14 mouse cellular contexts compared by ENCODE assay signal in the genomic region with DNA sequence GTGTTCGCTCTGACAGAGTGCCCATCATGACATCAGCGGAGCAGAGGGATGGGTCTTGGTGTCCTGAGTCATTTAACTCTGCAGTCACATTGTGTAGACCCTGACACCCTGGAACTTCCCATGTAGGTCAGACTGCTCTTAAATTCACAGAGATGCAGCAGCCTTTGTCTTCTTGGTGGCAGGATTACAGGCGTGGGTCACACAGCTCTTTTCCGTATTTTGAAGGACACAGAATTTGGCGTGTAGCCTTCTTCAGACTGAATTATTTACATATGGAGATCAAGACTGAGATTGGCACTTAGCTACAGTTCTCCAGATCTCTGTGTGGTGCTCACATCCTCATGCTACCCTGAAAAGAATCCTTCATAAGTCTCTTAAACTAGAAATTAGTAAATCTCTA.
A peak's percentile ranks its signal among the peaks of the same experiment; 100 is the strongest.
DNase-seq lines count a peak whose midpoint lies in the region; ATAC-seq and TF ChIP-seq lines count a peak whose summit lies in the region.
"Had no signal": no experiment of that assay in that cellular context is flagged by ENCODE, and none has a peak within 500 bp of the region (broad histone marks: within the 10 kb centered on the region; RNA-seq: fewer than 3 reads in every experiment).

No protein-coding gene starts in this region.

- H3K36me3 ChIP-seq in lung, postnatal 0 days (ENCODE audit: insufficient read depth, low read length): no peaks in the 10 kb centered on the region
- H3K36me3 ChIP-seq in embryonic facial prominence, embryonic 14.5 days (ENCODE audit: control insufficient read depth, insufficient read depth, low read length): no peaks in the 10 kb centered on the region
- no peaks in the 10 kb centered on the region for H3K36me3 ChIP-seq in midbrain, embryonic 13.5 days
- H3K36me3 ChIP-seq: forebrain, embryonic 12.5 days; liver, embryonic 15.5 days had no signal

- H3K9me3 ChIP-seq in lung, postnatal 0 days (ENCODE audit: low read length): no peaks in the 10 kb centered on the region
- no peaks in the 10 kb centered on the region for H3K9me3 ChIP-seq in embryonic facial prominence, embryonic 14.5 days (ENCODE audit: control insufficient read depth, low read length)
- no peaks in the 10 kb centered on the region for H3K9me3 ChIP-seq in midbrain, embryonic 13.5 days
- H3K9me3 ChIP-seq: forebrain, embryonic 12.5 days; liver, embryonic 15.5 days had no signal

- H3K9ac ChIP-seq in lung, postnatal 0 days (replicated peaks; ENCODE audit: low read depth): no peak overlapping the region
- no peak overlapping the region for H3K9ac ChIP-seq in embryonic facial prominence, embryonic 14.5 days (ENCODE audit: low read depth, low read length)
- no peak overlapping the region for H3K9ac ChIP-seq in midbrain, embryonic 13.5 days (replicated peaks)
- H3K9ac ChIP-seq: forebrain, embryonic 12.5 days; liver, embryonic 15.5 days had no signal

- H3K4me2 ChIP-seq in lung, postnatal 0 days (replicated peaks; ENCODE audit: low read depth, low read length): no peak overlapping the region
- H3K4me2 ChIP-seq in embryonic facial prominence, embryonic 14.5 days (ENCODE audit: low read depth, low read length): no peak overlapping the region
- H3K4me2 ChIP-seq in midbrain, embryonic 13.5 days (replicated peaks): no peak overlapping the region
- H3K4me2 ChIP-seq: forebrain, embryonic 12.5 days; liver, embryonic 15.5 days had no signal

- no peaks in the 10 kb centered on the region for H3K27me3 ChIP-seq in lung, postnatal 0 days (replicated peaks; ENCODE audit: insufficient read depth, low read length)
- H3K27me3 ChIP-seq in embryonic facial prominence, embryonic 14.5 days (replicated peaks; ENCODE audit: control insufficient read depth, insufficient read depth, low read length): no peaks in the 10 kb centered on the region
- no peaks in the 10 kb centered on the region for H3K27me3 ChIP-seq in midbrain, embryonic 13.5 days
- H3K27me3 ChIP-seq: forebrain, embryonic 12.5 days; liver, embryonic 15.5 days had no signal

- peak; percentile 27; the same call in 1 of the 2 replicates for TF ChIP-seq EP300 in lung, postnatal 0 days (IDR thresholded peaks at IDR 0.05)

- peak; percentile 67 for ATAC-seq in lung, postnatal 0 days
- ATAC-seq in embryonic facial prominence, embryonic 14.5 days (ENCODE audit: low read depth): no peak
- no peak for ATAC-seq in midbrain, embryonic 13.5 days
- ATAC-seq: CD4-positive, CD25-positive, alpha-beta regulatory T cell, adult 4 months had no signal

- no peak overlapping the region for H3K4me3 ChIP-seq in lung, postnatal 0 days (ENCODE audit: low read depth, low read length)
- no peak overlapping the region for H3K4me3 ChIP-seq in embryonic facial prominence, embryonic 14.5 days (ENCODE audit: low read depth, low read length)
- no peak overlapping the region for H3K4me3 ChIP-seq in midbrain, embryonic 13.5 days (replicated peaks)
- H3K4me3 ChIP-seq: forebrain, embryonic 12.5 days; liver, embryonic 15.5 days had no signal

- 31% methylated on average over 5 of the region's 5 CpGs for WGBS in lung, postnatal 0 days
- 30% methylated on average over 5 of the region's 5 CpGs for WGBS in embryonic facial prominence, embryonic 14.5 days
- WGBS in midbrain, embryonic 13.5 days: 60% methylated on average over 5 of the region's 5 CpGs

- TF ChIP-seq CTCF in lung, postnatal 0 days (IDR thresholded peaks at IDR 0.05): no peak

- peak; percentile 22 for DNase-seq in heart, postnatal 4 days
- DNase-seq in heart, adult 8-10 months (ENCODE audit: low spot score): no peak
- peak; percentile 51 for DNase-seq in lung, postnatal 0 days (ENCODE audit: low spot score)
- no peak for DNase-seq in lung, adult 18-20 months
- no peak for DNase-seq in embryonic facial prominence, embryonic 14.5 days (ENCODE audit: low spot score)
- no peak for DNase-seq in spleen, postnatal 14 days (ENCODE audit: low spot score in 2 of 2)
- DNase-seq: cerebellum, adult 2 months; kidney, adult 8-10 months; right cerebral cortex, postnatal 25 days; thymus, postnatal 4 days had no signal

- peak overlapping the region; percentile 22; the same call in 1 of the 2 replicates for H3K27ac ChIP-seq in lung, postnatal 0 days (ENCODE audit: low read length)
- peak overlapping the region; percentile 29; the same call in 1 of the 2 replicates for H3K27ac ChIP-seq in embryonic facial prominence, embryonic 14.5 days (replicated peaks; ENCODE audit: low read depth, low read length)
- H3K27ac ChIP-seq in midbrain, embryonic 13.5 days: peak overlapping the region; percentile 1; the same call in 1 of the 2 replicates
- H3K27ac ChIP-seq: forebrain, embryonic 12.5 days; liver, embryonic 15.5 days had no signal

- peaks cover 10% of the 10 kb centered on the region for H3K4me1 ChIP-seq in lung, postnatal 0 days (ENCODE audit: insufficient read depth, low read depth, low read length)
- H3K4me1 ChIP-seq in embryonic facial prominence, embryonic 14.5 days (ENCODE audit: control insufficient read depth, insufficient read depth, low read length): peaks cover 17% of the 10 kb centered on the region
- H3K4me1 ChIP-seq in midbrain, embryonic 13.5 days (replicated peaks): peaks cover 18% of the 10 kb centered on the region

Comparison
In these comparisons a context has a peak if more than half of its experiments do, and no peak if none do; other contexts are left out.
1. DNase-seq: peak in heart, postnatal 4 days (single experiment) and lung, postnatal 0 days (single experiment); none in heart, adult 8-10 months (single experiment), lung, adult 18-20 months (0 of 2), embryonic facial prominence, embryonic 14.5 days (single experiment) and spleen, postnatal 14 days (0 of 2).
2. Peak in every context shown above with its lines, with median percentiles within 50 percentile points of each other: H3K27ac ChIP-seq.